ENCODE assay signal across 11 mouse cellular contexts in the genomic region with DNA sequence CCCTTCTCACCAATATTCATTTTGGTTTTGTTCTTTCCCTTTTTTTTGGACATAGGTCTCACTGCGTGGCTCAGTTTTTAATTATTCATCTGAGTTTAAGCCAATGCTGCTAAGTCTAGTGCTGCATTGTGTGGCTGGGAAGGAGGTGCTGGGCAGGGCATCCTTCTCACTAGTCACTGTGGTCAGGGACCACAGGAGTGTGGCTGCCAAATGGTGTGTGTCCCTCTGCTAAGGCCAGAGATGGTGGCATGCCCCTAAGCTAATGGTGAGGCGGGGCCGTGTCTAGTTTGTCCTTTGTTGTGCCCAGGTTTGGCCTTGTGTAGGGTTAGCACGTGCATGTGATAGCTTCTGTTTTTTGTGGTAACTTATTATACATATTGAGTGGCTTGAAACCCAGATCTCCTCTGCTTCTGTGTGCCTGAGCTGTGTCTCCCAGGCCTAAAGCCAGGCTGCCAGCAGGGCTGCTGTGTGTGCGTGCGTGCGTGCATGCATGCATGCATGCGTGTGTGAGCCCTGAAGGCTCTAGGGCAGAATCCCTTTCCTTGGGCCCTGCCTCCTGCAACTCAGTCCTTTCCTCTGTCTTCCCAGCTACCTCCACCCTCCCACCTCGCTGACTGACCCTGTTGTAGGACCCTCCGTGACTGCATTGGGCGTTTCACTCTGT. TPM values are rescaled to one million over a fixed set of nuclear protein-coding genes. Genes with fewer than 3 reads are reported as not detected.
DNase-seq lines count a peak whose midpoint lies in the region; ATAC-seq lines count a peak whose summit lies in the region.
"Had no signal": no experiment of that assay in that cellular context is flagged by ENCODE, and none has a peak within 500 bp of the region (broad histone marks: within the 10 kb centered on the region; RNA-seq: fewer than 3 reads in every experiment).

No protein-coding gene starts in this region.

- 78% methylated on average over 11 of the region's 11 CpGs for WGBS in heart, embryonic 15.5 days
- 78% methylated on average over 11 of the region's 11 CpGs for WGBS in neural tube, embryonic 13.5 days
- 63% methylated on average over 11 of the region's 11 CpGs for WGBS in hindbrain, embryonic 15.5 days

- H3K4me3 ChIP-seq in heart, embryonic 15.5 days = no peak overlapping the region
- no peak overlapping the region for H3K4me3 ChIP-seq in neural tube, embryonic 13.5 days
- H3K4me3 ChIP-seq in hindbrain, embryonic 15.5 days = no peak overlapping the region
- H3K4me3 ChIP-seq: embryonic facial prominence, embryonic 15.5 days had no signal

- no peak for ATAC-seq in heart, embryonic 15.5 days (replicated peaks; ENCODE audit: insufficient number of reproducible peaks, insufficient read depth, low FRiP score, low read depth)
- ATAC-seq in neural tube, embryonic 13.5 days (ENCODE audit: low read depth) = no peak
- ATAC-seq in hindbrain, embryonic 15.5 days (ENCODE audit: low FRiP score, low read depth) = no peak

- H3K4me1 ChIP-seq in heart, embryonic 15.5 days (replicated peaks) = peaks cover 92% of the 10 kb centered on the region
- peaks cover 95% of the 10 kb centered on the region for H3K4me1 ChIP-seq in neural tube, embryonic 13.5 days (replicated peaks)
- H3K4me1 ChIP-seq in hindbrain, embryonic 15.5 days (replicated peaks) = peaks cover 88% of the 10 kb centered on the region

- no peak overlapping the region for H3K9ac ChIP-seq in heart, embryonic 15.5 days
- 0 out of 2 replicates have a peak overlapping the region, but pooled peaks have one; percentile 14 for H3K9ac ChIP-seq in neural tube, embryonic 13.5 days
- no peak overlapping the region for H3K9ac ChIP-seq in hindbrain, embryonic 15.5 days
- H3K9ac ChIP-seq: embryonic facial prominence, embryonic 15.5 days had no signal

- intact Hi-C loops in heart, postnatal 25 days (cut with DNase I) = no loop called here

- no peaks in the 10 kb centered on the region for H3K9me3 ChIP-seq in heart, embryonic 15.5 days (replicated peaks)
- no peaks in the 10 kb centered on the region for H3K9me3 ChIP-seq in neural tube, embryonic 13.5 days
- no peaks in the 10 kb centered on the region for H3K9me3 ChIP-seq in hindbrain, embryonic 15.5 days
- H3K9me3 ChIP-seq: embryonic facial prominence, embryonic 15.5 days had no signal

- peak overlapping the region; percentile 43 for H3K27ac ChIP-seq in heart, embryonic 15.5 days
- H3K27ac ChIP-seq in neural tube, embryonic 13.5 days (replicated peaks) = peak overlapping the region; percentile 43; the same call in 1 of the 2 replicates
- H3K27ac ChIP-seq in hindbrain, embryonic 15.5 days (replicated peaks) = peak overlapping the region; percentile 43

- no peaks in the 10 kb centered on the region for H3K36me3 ChIP-seq in heart, embryonic 15.5 days
- peaks cover under 1% of the 10 kb centered on the region; the same call in 1 of the 2 replicates for H3K36me3 ChIP-seq in neural tube, embryonic 13.5 days
- H3K36me3 ChIP-seq in hindbrain, embryonic 15.5 days = no peaks in the 10 kb centered on the region
- H3K36me3 ChIP-seq: embryonic facial prominence, embryonic 15.5 days had no signal

- no peak overlapping the region for H3K4me2 ChIP-seq in heart, embryonic 15.5 days
- H3K4me2 ChIP-seq in neural tube, embryonic 13.5 days = no peak overlapping the region
- no peak overlapping the region for H3K4me2 ChIP-seq in hindbrain, embryonic 15.5 days
- H3K4me2 ChIP-seq: embryonic facial prominence, embryonic 15.5 days had no signal

- H3K27me3 ChIP-seq in heart, embryonic 15.5 days = no peaks in the 10 kb centered on the region
- H3K27me3 ChIP-seq in neural tube, embryonic 13.5 days = no peaks in the 10 kb centered on the region
- H3K27me3 ChIP-seq in hindbrain, embryonic 15.5 days = no peaks in the 10 kb centered on the region
- H3K27me3 ChIP-seq: embryonic facial prominence, embryonic 15.5 days had no signal

- no peak for DNase-seq in heart, postnatal 25 days (ENCODE audit: low spot score)
- no peak for DNase-seq in neural tube, embryonic 10.5 days (ENCODE audit: extremely low spot score, low spot score)
- DNase-seq in natural killer cell, adult 2 months (ENCODE audit: low spot score in 2 of 2) = peak; percentile 35 to 55
- DNase-seq in right cerebral cortex, postnatal 10 days (ENCODE audit: low spot score in 2 of 2) = no peak
- DNase-seq in layer of hippocampus, adult 11-12 months (ENCODE audit: low spot score) = no peak
- DNase-seq: adrenal gland, adult 8-10 months; thymus, postnatal 36 days had no signal

RNA-seq across cellular contexts. Expression of a gene that starts 26.6 kb away (rescaled TPM):
- 21.0 and 34.8 TPM in 2 replicates for polyA plus RNA-seq in heart, embryonic 15.5 days (2015; fragmentation: Nextera tagmentation; extraction: Ambion mirVana)
- total RNA-seq in heart, postnatal 25 days (2021) = 10 to 100 TPM; 79.0 to 89.8 TPM
- polyA plus RNA-seq in neural tube, embryonic 13.5 days (2015; fragmentation: Nextera tagmentation; extraction: Ambion mirVana) = 61.6 and 69.8 TPM in 2 replicates
- polyA plus RNA-seq in hindbrain, embryonic 15.5 days (2015; fragmentation: Nextera tagmentation; extraction: Ambion mirVana) = 79.7 and 81.1 TPM in 2 replicates

RNA-seq across cellular contexts. Expression of a gene that starts 58.9 kb away (rescaled TPM):
- 15.4 and 18.0 TPM in 2 replicates for polyA plus RNA-seq in heart, embryonic 15.5 days (2015; fragmentation: Nextera tagmentation; extraction: Ambion mirVana)
- 10 to 100 TPM; 13.5 to 14.9 TPM for total RNA-seq in heart, postnatal 25 days (2021)
- 25.8 and 25.9 TPM in 2 replicates for polyA plus RNA-seq in neural tube, embryonic 13.5 days (2015; fragmentation: Nextera tagmentation; extraction: Ambion mirVana)
- 33.1 and 33.6 TPM in 2 replicates for polyA plus RNA-seq in hindbrain, embryonic 15.5 days (2015; fragmentation: Nextera tagmentation; extraction: Ambion mirVana)

Comparison
In these comparisons a context has a peak if more than half of its experiments do, and no peak if none do; other contexts are left out.
1. DNase-seq: peak in natural killer cell, adult 2 months (2 of 2); none in heart, postnatal 25 days (single experiment), neural tube, embryonic 10.5 days (single experiment), right cerebral cortex, postnatal 10 days (0 of 2) and layer of hippocampus, adult 11-12 months (single experiment).
2. Peak in every context shown above with its lines, with median percentiles within 50 percentile points of each other: H3K27ac ChIP-seq.